Mouse (Mus musculus): ENCODE data around the gene Snrpd2.

DNA sequence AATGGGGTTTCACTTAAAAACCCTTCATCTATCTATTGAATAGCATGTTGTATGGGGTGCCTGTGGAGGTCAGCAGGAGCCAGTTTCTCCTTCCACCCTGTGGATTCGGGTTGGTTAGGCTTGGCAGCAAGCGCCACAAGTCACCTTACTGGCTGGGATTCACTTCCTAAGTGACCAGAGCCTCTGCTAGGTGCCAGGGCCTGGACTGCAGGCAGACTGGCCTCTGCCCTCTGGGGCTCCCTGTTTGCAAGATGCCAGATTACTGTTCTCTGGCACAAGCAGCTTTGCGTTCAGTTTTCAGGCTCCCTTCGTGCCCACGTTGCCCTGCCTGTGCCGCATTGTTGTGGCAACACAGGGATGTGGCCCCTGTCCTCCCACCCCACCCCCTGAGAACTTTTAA lies 24.8 kb upstream of the Snrpd2 start:
- TF ChIP-seq CTCF (IDR thresholded peaks at IDR 0.05; ENCODE audit: control insufficient read depth, insufficient read depth, insufficient replicate concordance, low read depth, low read length) (no peak), POLR2A (IDR thresholded peaks at IDR 0.05; ENCODE audit: control insufficient read depth, low read depth, low read length) (no peak)
